Mouse (Mus musculus) CH12.LX (cell line): ENCODE measurements around the gene Sf1. TPM values are rescaled to one million over a fixed set of nuclear protein-coding genes. Genes with fewer than 3 reads are reported as not detected.
A peak's percentile ranks its signal among the peaks of the same experiment; 100 is the strongest.

Experiments
- DNase-seq: peaks from one replicate; pipeline ENCODE4 v3.0.0-alpha.2; 2013; ENCODE audit errors: extremely low read depth
- H3K27ac ChIP-seq: 2 replicates; pipeline ENCODE4 v1.5.1; 2012; ENCODE audit warnings: low read depth, mild to moderate bottlenecking, control low read depth, moderate library complexity; ENCODE audit not compliant: insufficient read depth
- H3K27me3 ChIP-seq: replicated peaks from 2 replicates; pipeline ENCODE3; 2012; ENCODE audit warnings: inconsistent platforms
- H3K36me3 ChIP-seq, 2 experiments: replicated peaks in 1 of 2; 2 replicates each; pipeline versions ENCODE3 to v1.6.1; 2012; ENCODE audit warnings: inconsistent platforms in 1 of 2, low read length in 1 of 2, mild to moderate bottlenecking in 1 of 2, mixed read lengths in 1 of 2, moderate library complexity in 1 of 2; ENCODE audit not compliant: control insufficient read depth in 1 of 2, insufficient read depth in 1 of 2
- H3K4me1 ChIP-seq, 2 experiments: 2 replicates each; pipeline ENCODE4 v1.6.1; 2012; ENCODE audit warnings: inconsistent platforms in 1 of 2, moderate library complexity in 1 of 2; ENCODE audit not compliant: insufficient read depth in 2 of 2, control insufficient read depth in 1 of 2
- H3K4me2 ChIP-seq: 2 replicates; pipeline ENCODE4 v1.6.1; 2012; ENCODE audit warnings: low read depth, mild to moderate bottlenecking, control low read depth; ENCODE audit not compliant: poor library complexity, insufficient read depth, severe bottlenecking
- H3K4me3 ChIP-seq, 3 experiments: fragments of 150-350 bp in 1 of 3; sonication (generic) in 1 of 3; replicated peaks in 1 of 3; 2 replicates each; pipeline versions ENCODE3 to v1.5.1; 2011 to 2012; ENCODE audit warnings: low read depth in 2 of 3, low read length in 2 of 3, mild to moderate bottlenecking in 2 of 3, moderate library complexity in 2 of 3, control low read depth in 1 of 3, improper control_type of control experiment in 1 of 3, inconsistent platforms in 1 of 3, mixed read lengths in 1 of 3; ENCODE audit not compliant: poor library complexity in 1 of 3
- H3K79me2 ChIP-seq: replicated peaks from 2 replicates; pipeline ENCODE4 v1.6.1; 2012; ENCODE audit warnings: mild to moderate bottlenecking, moderate library complexity; ENCODE audit not compliant: control insufficient read depth, poor library complexity, insufficient read depth, severe bottlenecking; ENCODE audit errors: extremely low read depth
- H3K9ac ChIP-seq: 2 replicates; pipeline ENCODE4 v1.6.1; 2012; ENCODE audit warnings: low read depth, mild to moderate bottlenecking, control low read depth, moderate library complexity; ENCODE audit not compliant: insufficient read depth
- H3K9me3 ChIP-seq: replicated peaks from 2 replicates; pipeline ENCODE3; 2012; ENCODE audit warnings: low read length, inconsistent platforms, mixed read lengths
- CHD1 ChIP-seq: IDR thresholded peaks from 2 replicates; pipeline ENCODE4 v1.6.1; 2012; ENCODE audit warnings: low read depth, low read length, improper control_type of control experiment, inconsistent platforms
- CHD2 ChIP-seq: IDR thresholded peaks from 2 replicates; pipeline ENCODE4 v1.6.1; 2011; ENCODE audit warnings: low read length, improper control_type of control experiment
- CTCF ChIP-seq, 2 experiments: IDR thresholded peaks in 1 of 2; conservative IDR thresholded peaks in 1 of 2; 2 replicates each; pipeline ENCODE4 v1.5.1; 2011 to 2012; ENCODE audit warnings: low read depth in 2 of 2, low read length in 2 of 2, improper control_type of control experiment in 1 of 2, inconsistent platforms in 1 of 2, mild to moderate bottlenecking in 1 of 2, moderate library complexity in 1 of 2
- ELF1 ChIP-seq: IDR thresholded peaks from 2 replicates; pipeline ENCODE4 v1.6.1; 2014; ENCODE audit warnings: low read depth, mild to moderate bottlenecking, inconsistent platforms, low read length, improper control_type of control experiment
- ETS1 ChIP-seq: conservative IDR thresholded peaks from 2 replicates; pipeline ENCODE4 v1.6.1; 2012; ENCODE audit warnings: low read depth, mild to moderate bottlenecking, inconsistent platforms, low read length, improper control_type of control experiment, moderate library complexity
- HCFC1 ChIP-seq: IDR thresholded peaks from 2 replicates; pipeline ENCODE4 v1.6.1; 2012; ENCODE audit warnings: low read depth, mild to moderate bottlenecking, inconsistent platforms, low read length, improper control_type of control experiment
- IRF4 ChIP-seq: IDR thresholded peaks from 2 replicates; pipeline ENCODE4 v1.6.1; 2014; ENCODE audit warnings: low read depth, mild to moderate bottlenecking, inconsistent platforms, low read length, improper control_type of control experiment
- JUND ChIP-seq: conservative IDR thresholded peaks from 2 replicates; pipeline ENCODE4 v1.6.1; 2011; ENCODE audit warnings: low read depth, low read length, improper control_type of control experiment
- KAT2A ChIP-seq: IDR thresholded peaks from 2 replicates; pipeline ENCODE4 v1.6.1; 2012; ENCODE audit warnings: low read length, improper control_type of control experiment, inconsistent platforms; ENCODE audit not compliant: insufficient replicate concordance
- MAFK ChIP-seq: IDR thresholded peaks from 2 replicates; pipeline ENCODE4 v1.6.1; 2011; ENCODE audit warnings: low read length, improper control_type of control experiment; ENCODE audit not compliant: insufficient replicate concordance
- MAZ ChIP-seq: IDR thresholded peaks from 2 replicates; pipeline ENCODE4 v1.6.1; 2012; ENCODE audit warnings: low read depth, mild to moderate bottlenecking, inconsistent platforms, low read length, improper control_type of control experiment, moderate library complexity
- MXI1 ChIP-seq: IDR thresholded peaks from 2 replicates; pipeline ENCODE4 v1.6.1; 2011; ENCODE audit warnings: mild to moderate bottlenecking, low read depth, low read length, improper control_type of control experiment
- MYC ChIP-seq: IDR thresholded peaks from 2 replicates; pipeline ENCODE4 v1.6.1; 2011; ENCODE audit warnings: low read depth, mild to moderate bottlenecking, improper control_type of control experiment, low read length
- NELFE ChIP-seq: IDR thresholded peaks from 2 replicates; pipeline ENCODE4 v1.6.1; 2011; ENCODE audit warnings: low read depth, low read length, improper control_type of control experiment
- PAX5 ChIP-seq: IDR thresholded peaks from 2 replicates; pipeline ENCODE4 v1.6.1; 2012; ENCODE audit warnings: low read length, inconsistent platforms, mixed read lengths
- POLR2A ChIP-seq: IDR thresholded peaks from 2 replicates; pipeline ENCODE4 v1.6.1; 2011; ENCODE audit warnings: low read depth, mild to moderate bottlenecking, improper control_type of control experiment, low read length
- RAD21 ChIP-seq: IDR thresholded peaks from 2 replicates; pipeline ENCODE4 v1.6.1; 2011; ENCODE audit warnings: low read depth, mild to moderate bottlenecking, low read length, improper control_type of control experiment, moderate library complexity
- RCOR1 ChIP-seq: conservative IDR thresholded peaks from 2 replicates; pipeline ENCODE4 v1.6.1; 2012; ENCODE audit warnings: low read depth, mild to moderate bottlenecking, inconsistent platforms, low read length, improper control_type of control experiment
- SIN3A ChIP-seq: IDR thresholded peaks from 2 replicates; pipeline ENCODE4 v1.6.1; 2012; ENCODE audit warnings: low read length, improper control_type of control experiment, inconsistent platforms
- SMC3 ChIP-seq: IDR thresholded peaks from 2 replicates; pipeline ENCODE4 v1.6.1; 2011; ENCODE audit warnings: low read depth, low read length, improper control_type of control experiment
- TBP ChIP-seq: conservative IDR thresholded peaks from 2 replicates; pipeline ENCODE4 v1.6.1; 2011; ENCODE audit warnings: low read depth, low read length, improper control_type of control experiment
- TCF12 ChIP-seq: IDR thresholded peaks from 2 replicates; pipeline ENCODE4 v1.6.1; 2014; ENCODE audit warnings: low read depth, mild to moderate bottlenecking, inconsistent platforms, low read length, improper control_type of control experiment
- USF2 ChIP-seq: conservative IDR thresholded peaks from 2 replicates; pipeline ENCODE4 v1.6.1; 2011; ENCODE audit warnings: low read depth, low read length, improper control_type of control experiment
- ZC3H11A ChIP-seq: IDR thresholded peaks from 2 replicates; pipeline ENCODE4 v1.6.1; 2012; ENCODE audit warnings: low read depth, mild to moderate bottlenecking, inconsistent platforms, low read length, improper control_type of control experiment
- ZKSCAN1 ChIP-seq: IDR thresholded peaks from 2 replicates; pipeline ENCODE4 v1.6.1; 2012; ENCODE audit warnings: low read depth, inconsistent platforms, low read length, improper control_type of control experiment, borderline replicate concordance
- ZMIZ1 ChIP-seq: IDR thresholded peaks from 2 replicates; pipeline ENCODE4 v1.6.1; 2012; ENCODE audit warnings: low read depth, mild to moderate bottlenecking, inconsistent platforms, low read length, improper control_type of control experiment
- ZNF384 ChIP-seq: IDR thresholded peaks from 2 replicates; pipeline ENCODE4 v1.6.1; 2012; ENCODE audit warnings: low read depth, low read length, improper control_type of control experiment, inconsistent platforms
- dilution Hi-C: fragments of 300-500 bp; cut with MboI; formaldehyde crosslinking; loops from 2 replicates; pipeline ENCODE4 v1.14.3; 2020; ENCODE audit warnings: low sequenced_read_pairs; ENCODE audit not compliant: extremely low pct_unique_long_range_greater_than_20kb, extremely low pct_ligation_motif_present
- in situ Hi-C: fragments of 300-500 bp; cut with MboI; formaldehyde crosslinking; loops from 3 replicates; pipeline ENCODE4 v1.14.3; 2019; ENCODE audit warnings: low sequenced_read_pairs, low pct_ligation_motif_present, low pct_unique_long_range_greater_than_20kb, mixed read lengths
- polyA plus RNA-seq: library from polyadenylated mRNA; unstranded; fragments of >175 nt; gene quantifications from 2 replicates; pipeline ENCODE4 v1.2.1, GENCODE M21; 2012; ENCODE audit warnings: low read depth; ENCODE audit not compliant: insufficient read length
- total RNA-seq, 2 experiments: library from RNA; depleted of rRNA; stranded (reverse); fragments of 300-350 nt in 1 of 2; fragments of >200 nt in 1 of 2; gene quantifications; 2 replicates each; pipeline ENCODE4 v1.2.3; 2012 to 2014

Gene Sf1
- total and polyA plus RNA-seq, 3 experiments = 54.5 to 251 (median 70.4) TPM

- in situ Hi-C loops = no loop called here
- Histone ChIP-seq H3K9me3 (no peaks in the 10 kb centered on the region), H3K36me3 (peaks cover 0 to 16% of the 10 kb centered on the region in 2 experiments), H3K9ac (no peak overlapping the region), H3K27me3 (no peaks in the 10 kb centered on the region), H3K4me1 (peaks cover 4 to 39% of the 10 kb centered on the region in 2 experiments), H3K4me2 (no peak overlapping the region), H3K27ac (no peak overlapping the region), H3K4me3 (no peak overlapping the region)
- dilution Hi-C loops = no loop called here
- TF ChIP-seq ELF1 (no peak), ZNF384 (no peak), KAT2A (no peak), HCFC1 (no peak), TBP (no peak), SIN3A (no peak), PAX5 (no peak), SMC3 (no peak), ZKSCAN1 (no peak), IRF4 (no peak), ETS1 (no peak), TCF12 (no peak), USF2 (no peak), RAD21 (no peak), CHD2 (no peak), CHD1 (no peak), POLR2A (no peak), MXI1 (no peak), MAFK (no peak), RCOR1 (no peak)
- TF ChIP-seq, all 38 proteins: peak for 0
- no peak for DNase-seq
- no peaks in the 10 kb centered on the region for H3K79me2 ChIP-seq
These were observed 34.2 kb downstream of the Sf1 start for GRCm38 (mm10) chr19:6397582-6398249.

- H3K27me3 ChIP-seq = no peaks in the 10 kb centered on the region
- peaks cover 0 to 18% of the 10 kb centered on the region in 2 experiments for H3K36me3 ChIP-seq
- TF ChIP-seq ZMIZ1 (no peak), SIN3A (no peak), NELFE (no peak), KAT2A (no peak), SMC3 (no peak), MAZ (no peak), IRF4 (peak; percentile 92), ETS1 (peak; percentile 56), JUND (no peak), ZKSCAN1 (no peak), RAD21 (no peak), POLR2A (peak; percentile 50), HCFC1 (no peak), ZC3H11A (no peak), MAFK (no peak), ELF1 (peak; percentile 61; the same call in 1 of the 2 replicates), RCOR1 (no peak; the same call in 1 of the 2 replicates), CHD2 (peak; percentile 54; the same call in 1 of the 2 replicates), CHD1 (no peak), ZNF384 (no peak), MXI1 (no peak), MYC (no peak), PAX5 (no peak), CTCF (conservative IDR thresholded peaks at IDR 0.05 in 1 of 2, IDR thresholded peaks at IDR 0.05 in 1 of 2; ENCODE audit: low read depth in 2 of 2, low read length in 2 of 2) (no peak)
These were observed 35.2 kb downstream of the Sf1 start for GRCm38 (mm10) chr19:6398447-6399284.

More at GRCm38 (mm10) chr19:6398447-6399284, 35.2 kb downstream of the Sf1 start:
- in situ Hi-C loops = no loop called here
- Histone ChIP-seq H3K4me3 (peak overlapping the region in 2 of 3 experiments; percentile 53 to 62), H3K27ac (no peak overlapping the region), H3K79me2 (no peaks in the 10 kb centered on the region), H3K9ac (peak overlapping the region; percentile 51; the same call in 1 of the 2 replicates), H3K4me1 (peaks cover 4 to 39% of the 10 kb centered on the region in 2 experiments), H3K4me2 (peak overlapping the region; percentile 90), H3K9me3 (no peaks in the 10 kb centered on the region)
- DNase-seq = peak; percentile 75
- dilution Hi-C loops = no loop called here
